Mouse (Mus musculus) thymus, postnatal 14 days (tissue): ENCODE data around the gene Mt4.

Source experiments
- DNase-seq: peaks from one replicate; pipeline ENCODE4 v3.0.0; 2021

Mt4 gene

GRCm38 (mm10) chr8:94179713-94180560, 42.9 kb downstream of the Mt4 start:
- DNase-seq = no peak

GRCm38 (mm10) chr8:94180561-94180908, 43.5 kb downstream of the Mt4 start:
- no peak for DNase-seq

- DNase-seq = no peak
Observed at GRCm38 (mm10) chr8:94182055-94182929, 45.3 kb downstream of the Mt4 start.

GRCm38 (mm10) chr8:94183117-94183516, 46.1 kb downstream of the Mt4 start:
- DNase-seq = peak; percentile 74

- DNase-seq = no peak
Observed at GRCm38 (mm10) chr8:94184357-94184843, 47.4 kb downstream of the Mt4 start.

GRCm38 (mm10) chr8:94185791-94186190, 48.8 kb downstream of the Mt4 start:
- DNase-seq = no peak

GRCm38 (mm10) chr8:94186542-94186941, 49.5 kb downstream of the Mt4 start:
- peak; percentile 87 for DNase-seq

- DNase-seq = no peak
Observed at GRCm38 (mm10) chr8:94187290-94188002, 50.4 kb downstream of the Mt4 start.
